Mouse (Mus musculus) cerebellum, adult (tissue): ENCODE data around the gene Top2b.

Source experiments
- ATAC-seq: cut with Nextera tagmentation; 2 replicates; pipeline ENCODE4 v1.9.2; 2017; ENCODE audit warnings: mild to moderate bottlenecking, moderate library complexity, mixed read lengths; ENCODE audit not compliant: insufficient number of reproducible peaks, low FRiP score, low TSS enrichment

Top2b gene

DNA sequence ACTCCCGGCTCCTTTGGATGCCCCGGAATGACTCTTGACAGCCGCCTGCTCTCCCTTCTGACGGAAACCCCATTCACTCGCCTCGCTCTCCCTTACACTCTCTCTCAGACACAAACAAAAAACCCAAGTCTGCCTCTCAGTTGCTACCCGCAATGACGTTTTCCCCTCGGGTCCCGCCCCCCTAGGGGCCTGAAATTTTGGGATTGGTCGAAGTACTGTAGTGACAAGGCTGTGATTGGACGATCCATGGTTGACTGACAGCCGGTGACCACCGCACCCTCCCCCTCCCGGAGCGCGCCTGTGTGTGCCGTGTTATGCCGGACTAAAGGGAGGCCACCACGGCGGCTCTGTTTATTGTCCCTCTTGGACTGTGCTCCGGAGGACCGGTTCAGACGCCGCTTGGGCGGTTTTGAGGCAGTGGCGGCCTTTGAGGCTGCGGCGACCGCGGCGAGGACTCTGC, at the start of gene Top2b:
Top2b (plus strand) TSS at position 302 of the 460 bp plus-strand sequence.
- peak; percentile 98 for ATAC-seq

DNA sequence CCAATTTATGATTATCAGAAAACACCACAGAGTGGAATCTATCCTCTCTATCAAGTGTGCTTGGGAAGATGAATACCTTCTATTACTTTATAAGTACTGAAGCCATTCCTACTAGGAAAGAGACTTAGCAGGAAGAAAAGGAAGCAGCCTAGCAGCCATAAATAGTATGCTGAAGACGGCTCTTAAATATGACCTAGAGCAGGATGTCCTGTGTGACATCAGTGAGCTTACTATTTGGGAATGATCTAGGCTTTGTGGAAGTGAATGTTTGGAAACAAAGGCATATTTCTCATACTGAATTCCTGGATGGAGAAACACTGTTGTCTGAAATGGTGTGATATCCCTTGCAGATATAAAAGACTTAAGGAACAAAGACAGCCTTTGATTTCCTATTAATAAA, 48.3 kb upstream of the Top2b start:
- ATAC-seq: no peak

DNA sequence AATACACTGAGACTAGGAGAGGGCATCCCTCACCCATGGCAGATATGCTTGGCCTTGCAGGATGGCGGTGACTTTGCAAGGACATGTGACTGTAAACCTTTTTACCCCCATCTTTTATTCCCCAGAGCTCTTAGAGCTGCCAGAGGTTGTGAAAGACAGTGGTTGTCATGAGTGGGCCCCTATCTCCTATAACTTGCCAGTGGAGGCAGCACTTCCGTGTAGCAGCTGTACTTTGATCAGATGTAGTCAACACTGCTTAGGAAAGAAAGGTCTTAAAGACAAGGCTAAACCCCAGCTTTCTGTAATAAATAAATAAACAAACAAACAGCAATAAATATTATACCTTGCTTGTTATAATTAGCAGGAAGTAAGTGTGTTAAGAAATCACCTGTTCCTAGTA, 45.2 kb upstream of the Top2b start:
- no peak for ATAC-seq

DNA sequence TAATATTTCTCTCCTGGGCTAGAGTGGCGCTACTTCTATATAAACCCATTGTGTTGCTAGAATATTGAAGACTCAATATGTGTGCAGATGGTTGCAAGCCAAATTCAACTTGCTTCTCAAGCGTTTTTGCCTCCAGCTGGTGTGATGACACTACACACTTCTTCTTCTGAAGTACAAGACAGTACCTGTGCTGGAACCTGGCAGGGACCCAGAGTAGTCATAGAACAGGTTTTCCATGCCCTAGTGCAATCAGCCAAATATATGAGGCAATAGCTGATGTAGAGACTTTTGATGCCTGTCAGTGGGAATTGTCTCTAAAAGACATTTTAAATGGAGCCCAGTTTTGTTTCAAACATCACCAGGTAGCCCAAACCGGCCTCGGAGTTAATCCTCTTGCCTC, 40.6 kb upstream of the Top2b start:
- no peak for ATAC-seq

DNA sequence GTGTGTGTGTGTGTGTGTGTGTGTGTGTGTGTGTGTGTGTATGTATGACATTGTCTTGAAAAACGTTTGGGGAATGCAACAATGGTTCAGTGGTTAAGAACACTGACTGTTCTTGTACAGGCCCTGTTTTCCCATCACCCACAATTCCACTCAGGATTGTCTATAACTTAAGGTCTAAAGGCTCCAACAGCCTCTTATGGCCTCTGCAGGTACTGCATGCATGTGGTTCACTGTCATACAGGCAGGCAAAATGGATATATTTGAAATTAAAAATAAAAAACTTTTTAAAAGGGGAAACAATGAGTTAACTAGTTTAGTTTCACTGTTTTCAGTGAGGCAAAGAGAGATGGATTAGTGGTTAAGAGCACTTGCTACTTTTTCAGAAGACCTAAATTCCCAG, 39.8 kb upstream of the Top2b start:
- no peak for ATAC-seq

DNA sequence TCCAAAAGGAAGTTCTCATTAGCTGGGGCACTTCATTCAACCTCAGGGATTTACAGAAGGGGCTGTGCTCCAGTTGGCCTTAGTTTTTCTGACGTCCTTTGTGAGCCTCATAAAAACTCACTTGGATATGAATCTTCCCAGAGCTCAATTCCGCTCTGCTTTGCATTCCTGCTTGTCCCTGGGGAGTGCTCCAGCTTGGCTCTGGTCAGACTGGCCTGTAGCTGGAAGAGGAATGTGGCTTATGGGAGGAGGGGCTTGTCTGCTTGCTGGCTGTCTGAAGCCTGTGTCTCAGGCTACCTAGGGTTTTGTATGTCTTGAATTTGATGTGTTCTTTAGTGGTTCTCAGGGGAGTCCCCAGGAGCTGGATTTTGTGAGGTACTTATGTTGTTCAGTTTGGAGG, 36.4 kb upstream of the Top2b start:
- ATAC-seq: peak; percentile 49; the same call in 1 of the 2 replicates

DNA sequence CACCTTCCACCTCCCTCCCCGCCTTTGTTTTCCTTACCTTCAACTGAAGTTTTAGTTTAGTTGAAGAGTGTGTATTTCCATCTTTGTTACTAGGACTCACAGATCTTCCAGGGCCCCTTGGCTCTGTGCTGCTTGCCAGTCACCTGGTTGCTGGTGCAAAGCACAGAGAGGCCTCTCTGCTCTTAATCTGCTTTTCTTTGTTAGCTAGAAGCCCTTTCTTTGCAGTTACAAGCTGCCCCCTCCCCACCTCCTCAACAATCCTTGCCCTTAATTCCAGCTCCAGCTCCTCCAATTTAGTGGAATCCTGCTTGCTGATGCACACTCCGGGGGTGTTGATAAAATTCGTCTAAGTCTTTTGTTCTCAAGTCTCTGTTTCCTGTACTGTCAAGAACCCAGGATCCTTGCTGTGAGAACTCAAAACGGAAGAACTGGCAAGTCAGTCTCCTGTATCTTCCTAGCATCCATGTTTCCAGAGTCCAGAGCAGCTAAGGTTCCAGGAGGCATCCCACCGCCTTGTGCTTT, 36.0 kb upstream of the Top2b start:
- no peak for ATAC-seq

DNA sequence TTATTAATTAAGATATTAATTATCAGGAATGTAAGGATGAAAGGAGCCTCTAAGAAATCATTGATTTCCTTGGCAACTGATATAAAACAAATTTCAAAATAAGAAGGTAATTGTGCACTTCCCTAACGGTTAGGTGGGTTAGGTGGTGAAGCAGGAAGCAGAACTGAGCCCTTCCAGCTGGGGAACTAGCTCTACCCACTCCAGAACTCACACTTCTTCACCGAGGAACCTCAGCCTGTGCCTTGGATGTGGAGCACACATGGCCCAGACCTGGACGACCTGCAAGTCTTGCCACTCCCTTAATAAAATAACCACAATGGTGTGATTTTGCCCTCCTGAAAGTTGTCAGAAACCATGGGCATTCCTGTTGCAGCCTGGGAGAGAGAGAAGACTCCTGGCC, 35.2 kb upstream of the Top2b start:
- ATAC-seq: no peak

DNA sequence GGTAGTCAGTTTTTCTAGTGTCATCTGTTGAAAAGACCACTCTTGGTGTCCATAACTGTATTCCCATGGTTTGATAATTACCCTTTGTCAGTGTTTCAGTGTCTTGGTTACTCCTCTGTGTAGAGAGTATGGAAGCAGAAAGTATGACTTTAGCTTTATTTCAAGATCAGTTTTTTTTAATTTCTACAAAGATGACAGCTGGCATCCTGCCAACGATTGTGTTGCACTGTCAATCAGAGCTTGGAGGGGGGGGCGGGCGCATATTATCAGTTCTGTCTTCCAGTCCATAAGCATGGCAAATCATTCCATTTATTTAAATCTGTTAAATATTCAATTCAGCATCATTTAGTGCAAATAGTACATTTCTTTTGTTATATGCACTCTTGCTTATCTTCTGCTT, 30.7 kb upstream of the Top2b start:
- ATAC-seq: no peak

DNA sequence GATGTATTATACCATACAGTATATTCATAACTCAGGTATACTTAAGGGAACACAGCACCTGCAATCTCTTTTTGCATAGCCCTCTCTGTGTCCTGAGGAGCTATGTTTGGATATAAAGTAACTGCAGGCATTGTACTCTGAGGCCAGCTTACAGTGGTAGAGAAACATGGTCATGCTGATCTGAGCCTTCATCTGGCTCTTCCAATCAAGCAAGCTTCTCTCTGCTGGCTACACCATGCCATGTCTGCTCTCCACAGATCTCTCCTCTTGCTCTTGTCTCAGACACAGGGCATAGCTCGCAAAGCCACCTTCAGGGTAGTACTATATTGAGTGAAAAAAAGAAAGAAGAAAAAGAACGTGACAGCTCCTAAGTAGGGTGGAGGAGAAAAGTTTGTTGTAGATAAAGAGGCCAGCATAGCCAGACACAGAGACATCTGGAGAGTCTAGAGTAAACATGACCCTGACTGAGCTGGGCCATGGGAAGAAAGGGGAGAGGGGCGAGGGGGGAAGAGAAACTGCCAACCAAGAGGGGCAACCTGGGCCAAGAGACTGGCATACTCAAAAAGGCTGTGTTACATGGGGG, 29.1 kb upstream of the Top2b start:
- no peak for ATAC-seq

DNA sequence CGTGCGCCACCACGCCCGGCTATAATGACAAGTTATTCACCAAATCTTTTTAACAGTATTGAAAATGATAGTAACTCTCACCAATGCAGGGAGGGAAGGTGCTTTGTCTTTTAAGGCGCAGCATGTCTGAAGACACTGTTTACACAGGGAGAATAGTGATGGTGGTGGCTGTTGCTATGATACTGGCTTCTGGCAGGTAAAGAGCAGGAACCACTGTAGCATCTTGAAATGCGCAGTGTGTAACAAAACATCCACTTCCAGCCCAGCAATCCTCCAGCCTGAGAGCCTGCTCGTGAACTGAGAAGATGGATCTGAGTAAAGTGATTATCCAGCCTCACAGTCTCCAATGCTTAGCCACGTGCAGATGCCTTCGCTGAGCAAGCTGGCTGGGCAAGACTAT, 17.5 kb upstream of the Top2b start:
- no peak for ATAC-seq

DNA sequence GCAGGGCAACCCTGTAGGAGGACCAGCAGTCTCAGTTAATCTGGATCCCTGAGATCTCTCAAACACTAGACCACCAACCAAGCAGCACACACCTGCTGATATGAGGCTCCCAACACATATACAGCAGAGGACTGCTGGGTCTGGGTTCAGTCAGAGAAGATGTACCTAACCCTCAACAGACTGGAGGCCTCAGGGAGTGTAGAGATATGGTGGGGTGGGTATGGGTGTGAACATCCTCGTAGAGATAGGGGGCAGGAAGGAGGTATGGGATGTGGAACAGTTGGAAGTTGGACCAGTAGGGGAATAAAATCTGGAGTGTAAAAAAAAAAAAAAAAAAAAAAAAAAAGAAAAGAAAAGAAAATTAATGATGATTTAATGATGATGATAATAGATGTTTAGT, 5.3 kb upstream of the Top2b start:
- ATAC-seq: no peak

DNA sequence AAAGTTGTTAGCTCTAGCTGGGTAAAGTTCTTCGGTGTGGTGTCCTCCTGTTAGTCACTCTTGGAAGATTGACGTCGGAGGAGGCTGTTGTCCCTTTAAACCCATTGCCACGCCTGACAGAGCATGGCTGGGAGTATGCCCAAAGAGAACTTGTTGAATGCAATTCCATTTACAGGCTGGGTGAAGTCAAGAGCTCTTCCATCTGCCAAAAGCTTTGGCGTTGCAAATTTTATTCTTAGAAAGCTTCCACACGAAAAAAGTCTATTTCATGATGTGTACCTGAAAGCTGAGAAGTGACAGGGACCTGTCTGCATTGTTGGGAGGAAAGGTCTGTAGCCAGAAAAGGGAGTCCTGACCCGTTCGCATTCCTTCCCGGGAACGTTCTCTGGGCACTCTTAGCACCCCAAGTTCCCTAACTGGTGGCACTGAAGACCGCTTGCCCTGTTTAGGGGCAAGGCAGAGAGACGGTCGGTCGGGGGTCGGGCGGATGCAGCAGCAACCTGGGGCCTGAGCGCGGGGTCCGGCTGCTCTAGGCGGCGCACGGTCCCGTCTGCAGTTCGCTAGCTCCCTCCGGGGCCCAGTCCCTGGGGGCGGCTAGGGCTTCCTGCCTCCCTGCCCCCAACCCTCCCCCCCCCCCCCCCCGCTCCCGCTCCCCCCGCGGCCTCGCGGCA, 683 bp upstream of the Top2b start:
- ATAC-seq: peak; percentile 16; the same call in 1 of the 2 replicates

DNA sequence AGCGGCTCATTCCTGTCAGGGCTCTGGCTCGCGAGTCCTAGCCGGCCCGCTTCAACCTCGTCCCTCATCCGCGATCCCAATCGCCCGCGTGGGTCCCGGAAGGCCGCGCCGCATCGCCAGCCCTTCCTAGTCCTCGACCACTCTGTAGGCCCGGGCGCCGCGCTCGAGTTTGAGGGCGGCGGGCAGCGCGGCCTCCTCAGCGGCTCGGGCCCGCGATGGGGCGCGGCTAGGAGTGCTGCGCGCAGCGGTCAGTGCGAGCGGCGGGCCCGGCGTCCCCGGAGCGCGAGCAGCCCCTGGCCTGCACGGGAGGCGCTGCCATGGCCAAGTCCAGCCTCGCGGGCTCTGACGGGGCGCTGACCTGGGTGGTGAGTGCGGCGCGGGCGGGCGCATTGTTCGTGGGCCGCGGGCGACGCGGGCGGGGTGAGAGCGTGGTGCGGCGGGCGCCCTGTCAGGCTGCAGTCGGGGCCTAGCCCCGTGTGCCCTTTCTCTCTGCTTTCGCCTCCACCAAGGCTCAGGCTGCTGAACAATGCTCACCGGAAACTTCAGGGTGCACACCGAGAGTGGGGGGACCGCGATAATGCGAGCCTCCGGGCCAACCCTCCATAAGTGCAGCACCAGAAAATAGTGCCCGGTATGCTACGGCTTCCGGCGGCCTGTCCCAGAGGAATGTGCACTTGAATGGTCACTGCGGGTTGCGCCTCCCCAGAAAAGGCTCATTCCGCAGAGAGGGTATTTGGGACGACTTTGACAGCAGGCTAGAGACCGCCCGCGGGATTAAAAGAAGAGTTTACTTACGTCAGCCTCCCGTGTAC, 589 bp downstream of the Top2b start:
- peak; percentile 59 for ATAC-seq

DNA sequence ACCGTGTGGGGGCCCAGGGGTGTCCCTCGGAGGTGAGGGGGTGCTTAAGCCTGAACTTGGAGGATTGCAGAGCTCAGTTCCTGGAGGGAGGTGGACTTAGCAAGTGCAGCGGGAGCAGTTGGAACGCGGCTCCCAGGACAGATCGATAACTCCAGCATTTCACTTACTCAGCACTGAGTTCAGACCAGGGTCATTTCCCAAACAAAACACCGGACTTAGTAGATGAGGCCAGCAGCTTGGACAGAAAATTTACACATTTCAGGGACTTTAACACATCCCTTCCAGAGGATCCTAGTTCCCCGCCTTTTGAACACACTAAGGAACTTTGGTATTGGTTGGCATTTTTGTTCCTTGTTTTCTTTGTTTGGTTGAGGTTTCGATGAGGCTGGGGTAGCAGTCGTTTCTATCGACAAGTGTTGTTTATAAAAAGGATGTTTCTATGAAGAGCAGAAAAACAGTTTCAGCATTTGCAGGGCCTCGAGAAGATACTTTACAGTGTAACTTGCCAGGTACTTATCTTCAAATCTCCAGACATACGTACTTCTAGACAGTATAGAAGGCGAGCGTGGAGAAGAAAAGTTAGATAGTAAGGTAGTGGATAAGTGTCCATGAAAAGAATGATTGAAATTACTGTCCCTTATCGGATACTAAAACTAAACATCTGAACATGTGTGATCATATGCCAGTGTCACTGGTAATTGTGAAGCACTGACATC, 1.4 kb downstream of the Top2b start:
- ATAC-seq: 0 out of 2 replicates have a peak, but pooled peaks have one; percentile 2

DNA sequence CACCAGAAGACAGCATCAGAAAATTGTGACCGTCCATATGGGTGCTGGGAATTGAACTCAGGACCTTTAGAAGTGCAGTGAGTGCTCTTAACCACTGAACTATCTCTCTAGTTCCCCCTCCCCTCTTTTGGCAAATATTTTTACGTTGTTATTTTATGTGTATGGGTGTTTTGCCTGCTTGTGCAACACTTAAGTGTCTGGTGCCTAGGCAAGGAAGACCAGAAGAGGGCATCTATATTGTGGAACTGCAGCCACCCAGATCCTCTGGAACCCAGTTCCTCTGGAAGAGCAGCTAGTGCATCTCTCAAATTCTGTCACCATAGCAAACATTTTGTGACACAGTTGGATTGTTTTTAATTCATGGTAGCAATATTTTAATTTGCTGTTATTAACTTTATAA, 2.0 kb downstream of the Top2b start:
- ATAC-seq: no peak

DNA sequence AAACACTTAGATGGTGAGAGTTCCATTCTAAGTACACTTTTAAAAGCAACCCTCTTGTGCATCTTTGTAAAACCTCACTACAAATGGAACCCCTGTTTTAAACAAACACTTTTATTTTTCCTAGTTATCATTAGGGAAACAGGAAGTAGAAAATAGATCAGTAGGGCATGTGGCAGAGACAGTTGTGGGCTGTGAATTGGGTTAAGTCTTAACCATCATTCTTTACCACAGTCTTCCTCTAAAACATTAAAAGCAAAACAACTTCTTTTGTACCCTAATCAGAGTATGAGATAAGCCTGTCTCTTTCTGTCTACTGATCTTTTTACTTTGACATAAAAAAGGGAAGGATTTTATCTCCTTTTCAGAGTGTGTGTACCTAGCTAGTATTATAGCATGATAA, 7.8 kb downstream of the Top2b start:
- ATAC-seq: no peak

DNA sequence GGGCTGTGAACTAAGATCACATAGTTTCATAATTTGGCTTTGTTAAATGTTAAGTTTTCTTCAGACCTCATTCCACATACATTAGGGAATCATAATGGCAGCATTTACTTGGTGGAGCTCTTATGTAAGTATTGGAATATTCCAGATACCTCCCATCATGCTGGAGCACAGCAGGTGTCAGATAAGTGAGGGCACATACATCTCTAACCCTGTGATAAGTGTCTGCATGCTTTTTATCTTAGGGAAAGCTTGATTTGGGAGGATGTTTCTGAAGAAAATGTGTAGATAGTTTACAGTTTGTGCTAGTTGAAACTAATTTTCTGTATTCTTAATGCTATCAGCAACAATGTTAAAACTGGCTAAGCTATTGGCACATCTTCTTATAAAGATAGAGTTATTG, 8.2 kb downstream of the Top2b start:
- no peak for ATAC-seq

DNA sequence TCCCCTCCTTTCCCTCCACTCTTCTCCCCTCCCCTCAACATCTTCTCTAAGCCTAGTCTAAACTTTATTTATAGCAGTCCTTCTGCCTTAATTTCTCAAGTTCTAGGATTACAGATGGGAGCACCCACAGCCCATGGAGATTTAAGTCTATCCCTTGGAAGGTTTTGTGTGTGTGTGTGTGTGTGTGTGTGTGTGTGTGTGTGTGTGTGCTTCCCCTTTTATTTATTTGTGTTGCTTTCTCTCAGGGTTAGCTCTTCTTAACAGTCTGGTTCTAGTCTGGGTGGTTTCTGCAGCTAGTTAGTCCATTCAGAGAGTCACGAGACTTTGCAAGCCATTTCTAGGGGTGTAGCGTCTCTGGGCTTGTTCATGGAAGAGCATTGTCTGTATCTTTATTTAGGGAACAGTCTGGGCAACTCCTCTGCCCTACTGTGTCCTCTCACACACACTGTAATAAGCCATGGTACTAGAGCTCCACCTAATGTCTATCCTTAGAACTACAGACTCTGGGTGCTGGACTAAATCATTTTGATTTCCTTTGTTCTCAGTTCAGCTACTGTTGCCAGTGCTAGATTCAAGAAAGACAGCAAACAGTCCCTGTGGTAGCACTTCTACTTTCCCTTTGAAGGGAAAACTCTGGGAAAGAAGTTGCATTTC, 15.1 kb downstream of the Top2b start:
- peak; percentile 98 for ATAC-seq

DNA sequence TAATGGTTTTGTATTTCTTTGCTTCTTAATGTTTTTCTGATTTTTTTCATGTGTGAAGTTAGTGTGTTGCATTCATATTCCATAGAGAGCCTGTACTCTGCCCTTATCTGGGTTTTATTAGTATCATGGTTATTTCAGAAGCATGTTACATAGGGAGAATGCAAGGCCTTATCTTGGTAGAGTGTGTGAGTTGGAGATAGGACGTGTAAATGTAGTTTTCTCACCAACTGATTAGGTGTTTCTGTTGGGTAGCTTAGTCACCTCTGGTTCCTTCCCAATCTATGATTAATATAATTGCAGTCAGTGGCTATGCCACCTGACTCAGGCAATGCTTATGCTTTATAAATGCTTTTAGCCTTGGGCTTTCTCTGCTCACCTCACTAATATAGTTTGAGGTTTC, 19.8 kb downstream of the Top2b start:
- no peak for ATAC-seq
